Mouse (Mus musculus) intestine, embryonic 15.5 days (tissue): ENCODE measurements at regions not wholly inside any gene's neighbourhood (a gene's known extent, or its start where the extent isn't known, plus 50 kb on each side); places are given as distances from the start of the nearest gene placed in this dataset.

Experiments
- ATAC-seq: fragments of 200-750 bp; cut with Nextera tagmentation; 2 replicates; pipeline ENCODE4 v1.8.0; 2017; ENCODE audit warnings: moderate TSS enrichment, moderate library complexity
- H3K27ac ChIP-seq: fragments of 300-500 bp; sonication (generic); 2 replicates; pipeline ENCODE4 v1.5.1; 2015; ENCODE audit warnings: mild to moderate bottlenecking, inconsistent platforms
- H3K27me3 ChIP-seq: fragments of 300-500 bp; sonication (generic); replicated peaks from 2 replicates; pipeline ENCODE4 v1.6.1; 2015; ENCODE audit warnings: inconsistent platforms
- H3K36me3 ChIP-seq: fragments of 300-500 bp; sonication (generic); 2 replicates; pipeline ENCODE4 v1.6.1; 2015; ENCODE audit warnings: inconsistent platforms
- H3K4me1 ChIP-seq: fragments of 300-500 bp; sonication (generic); replicated peaks from 2 replicates; pipeline ENCODE4 v1.6.1; 2015; ENCODE audit warnings: inconsistent platforms
- H3K4me2 ChIP-seq: fragments of 300-500 bp; sonication (generic); replicated peaks from 2 replicates; pipeline ENCODE4 v1.6.1; 2015; ENCODE audit warnings: mild to moderate bottlenecking, inconsistent platforms
- H3K4me3 ChIP-seq: fragments of 300-500 bp; sonication (generic); replicated peaks from 2 replicates; pipeline ENCODE4 v1.5.1; 2015; ENCODE audit warnings: inconsistent platforms
- H3K9ac ChIP-seq: fragments of 300-500 bp; sonication (generic); 2 replicates; pipeline ENCODE4 v1.6.1; 2015; ENCODE audit warnings: inconsistent platforms
- H3K9me3 ChIP-seq: fragments of 300-500 bp; sonication (generic); 2 replicates; pipeline ENCODE4 v1.6.1; 2016; ENCODE audit warnings: inconsistent platforms
- WGBS: fragments of 180-500 bp; shearing (Covaris S2); methylation state at CpG from one replicate; pipeline ENCODE4 v1.1.7; 2015; 5-methylcytosine and 5-hydroxymethylcytosine counted together

- ATAC-seq: no peak
- Histone ChIP-seq H3K4me3 (no peak overlapping the region), H3K36me3 (no peaks in the 10 kb centered on the region), H3K4me2 (no peak overlapping the region), H3K9ac (no peak overlapping the region), H3K27ac (no peak overlapping the region), H3K27me3 (no peaks in the 10 kb centered on the region), H3K4me1 (no peaks in the 10 kb centered on the region), H3K9me3 (no peaks in the 10 kb centered on the region)
- WGBS: 93% methylated on average over 23 of the region's 23 CpGs
These were observed 80.4 kb upstream of the Cpm start for GRCm38 (mm10) chr10:117548775-117549505.

GRCm38 (mm10) chr10:117548262-117548661, 81.0 kb upstream of the Cpm start:
- H3K4me2 ChIP-seq: no peak overlapping the region
- H3K36me3 ChIP-seq: no peaks in the 10 kb centered on the region
- 91% methylated on average over 4 of the region's 4 CpGs for WGBS
- H3K27ac ChIP-seq: no peak overlapping the region
- H3K27me3 ChIP-seq: no peaks in the 10 kb centered on the region
- H3K9ac ChIP-seq: no peak overlapping the region
- no peak overlapping the region for H3K4me3 ChIP-seq
- no peak for ATAC-seq
- H3K4me1 ChIP-seq: no peaks in the 10 kb centered on the region
- no peaks in the 10 kb centered on the region for H3K9me3 ChIP-seq

- no peak overlapping the region for H3K27ac ChIP-seq
- no peaks in the 10 kb centered on the region for H3K27me3 ChIP-seq
- no peak overlapping the region for H3K9ac ChIP-seq
- no peaks in the 10 kb centered on the region for H3K36me3 ChIP-seq
- no peaks in the 10 kb centered on the region for H3K4me1 ChIP-seq
- no peak overlapping the region for H3K4me2 ChIP-seq
- no peak for ATAC-seq
- WGBS: 80% methylated on average over 6 of the region's 6 CpGs
- H3K9me3 ChIP-seq: no peaks in the 10 kb centered on the region
- no peak overlapping the region for H3K4me3 ChIP-seq
These were observed 82.0 kb upstream of the Cpm start for GRCm38 (mm10) chr10:117547275-117547674.

- WGBS: 86% methylated on average over 5 of the region's 5 CpGs
These were observed 83.3 kb upstream of the Cpm start for GRCm38 (mm10) chr10:117545842-117546631.

GRCm38 (mm10) chr10:117544680-117545546, 84.4 kb upstream of the Cpm start:
- Histone ChIP-seq H3K4me1 (no peaks in the 10 kb centered on the region), H3K36me3 (no peaks in the 10 kb centered on the region), H3K4me3 (no peak overlapping the region), H3K27ac (no peak overlapping the region), H3K9ac (no peak overlapping the region), H3K27me3 (no peaks in the 10 kb centered on the region), H3K9me3 (no peaks in the 10 kb centered on the region), H3K4me2 (no peak overlapping the region)
- 65% methylated on average over 15 of the region's 15 CpGs for WGBS
- ATAC-seq: no peak

More at GRCm38 (mm10) chr10:117545842-117546631, 83.3 kb upstream of the Cpm start:
- no peak for ATAC-seq
- Histone ChIP-seq H3K9ac (no peak overlapping the region), H3K9me3 (no peaks in the 10 kb centered on the region), H3K4me2 (no peak overlapping the region), H3K4me1 (no peaks in the 10 kb centered on the region), H3K27me3 (no peaks in the 10 kb centered on the region), H3K4me3 (no peak overlapping the region), H3K36me3 (no peaks in the 10 kb centered on the region), H3K27ac (no peak overlapping the region)

GRCm38 (mm10) chr10:117543995-117544679, 85.2 kb upstream of the Cpm start:
- Histone ChIP-seq H3K27ac (no peak overlapping the region), H3K4me1 (no peaks in the 10 kb centered on the region), H3K4me2 (no peak overlapping the region), H3K9me3 (no peaks in the 10 kb centered on the region), H3K36me3 (no peaks in the 10 kb centered on the region), H3K9ac (no peak overlapping the region), H3K27me3 (no peaks in the 10 kb centered on the region), H3K4me3 (no peak overlapping the region)
- whole genome bisulfite sequencing: 86% methylated on average over 13 of the region's 13 CpGs
- no peak for ATAC-seq

- Histone ChIP-seq H3K4me2 (no peak overlapping the region), H3K4me1 (no peaks in the 10 kb centered on the region), H3K36me3 (no peaks in the 10 kb centered on the region), H3K9ac (no peak overlapping the region), H3K9me3 (no peaks in the 10 kb centered on the region), H3K4me3 (no peak overlapping the region), H3K27ac (no peak overlapping the region), H3K27me3 (no peaks in the 10 kb centered on the region)
- no peak for ATAC-seq
- 94% methylated on average over 6 of the region's 6 CpGs for WGBS
These were observed 85.7 kb upstream of the Cpm start for GRCm38 (mm10) chr10:117543696-117543950.

- ATAC-seq: no peak
- Histone ChIP-seq H3K4me1 (no peaks in the 10 kb centered on the region), H3K4me3 (no peak overlapping the region), H3K27me3 (no peaks in the 10 kb centered on the region), H3K4me2 (no peak overlapping the region), H3K27ac (no peak overlapping the region), H3K9ac (no peak overlapping the region), H3K9me3 (no peaks in the 10 kb centered on the region), H3K36me3 (no peaks in the 10 kb centered on the region)
- 70% methylated on average over 5 of the region's 5 CpGs for WGBS
These were observed 86.2 kb upstream of the Cpm start for GRCm38 (mm10) chr10:117542886-117543695.

- 74% methylated on average over 5 of the region's 5 CpGs for WGBS
- H3K9me3 ChIP-seq: no peaks in the 10 kb centered on the region
- no peaks in the 10 kb centered on the region for H3K27me3 ChIP-seq
- H3K9ac ChIP-seq: no peak overlapping the region
- H3K36me3 ChIP-seq: no peaks in the 10 kb centered on the region
- H3K4me3 ChIP-seq: no peak overlapping the region
- H3K4me1 ChIP-seq: no peaks in the 10 kb centered on the region
- ATAC-seq: no peak
- H3K27ac ChIP-seq: no peak overlapping the region
- no peak overlapping the region for H3K4me2 ChIP-seq
These were observed 86.9 kb upstream of the Cpm start for GRCm38 (mm10) chr10:117542351-117542750.

GRCm38 (mm10) chr10:117541487-117541886, 87.8 kb upstream of the Cpm start:
- Histone ChIP-seq H3K9ac (no peak overlapping the region), H3K4me2 (no peak overlapping the region), H3K27ac (no peak overlapping the region), H3K36me3 (no peaks in the 10 kb centered on the region), H3K4me1 (no peaks in the 10 kb centered on the region), H3K27me3 (no peaks in the 10 kb centered on the region), H3K9me3 (no peaks in the 10 kb centered on the region), H3K4me3 (no peak overlapping the region)
- no peak for ATAC-seq
- 66% methylated on average over 2 of the region's 2 CpGs for WGBS

GRCm38 (mm10) chr10:117540747-117541398, 88.4 kb upstream of the Cpm start:
- no peak overlapping the region for H3K9ac ChIP-seq
- H3K9me3 ChIP-seq: no peaks in the 10 kb centered on the region
- ATAC-seq: no peak
- no peaks in the 10 kb centered on the region for H3K27me3 ChIP-seq
- WGBS: 85% methylated on average over 2 of the region's 2 CpGs
- H3K4me2 ChIP-seq: no peak overlapping the region
- H3K4me3 ChIP-seq: no peak overlapping the region
- H3K27ac ChIP-seq: no peak overlapping the region
- H3K4me1 ChIP-seq: no peaks in the 10 kb centered on the region
- no peaks in the 10 kb centered on the region for H3K36me3 ChIP-seq
